Mouse (Mus musculus): ENCODE measurements around the gene Rpl23. TPM values are rescaled to one million over a fixed set of nuclear protein-coding genes. Genes with fewer than 3 reads are reported as not detected.

The Rpl23 gene
- polyA plus RNA-seq, 1 experiment = 695 TPM

GRCm38 (mm10) chr11:97779968-97780701 is 2.1 kb downstream of the Rpl23 start:
- 71% methylated on average over 2 of the region's 2 CpGs for WGBS
- Histone ChIP-seq H3K27ac (ENCODE audit: insufficient read depth, low read depth, low read length) (no peak overlapping the region), H3K4me1 (ENCODE audit: control insufficient read depth, insufficient read depth, low read length) (peaks cover 4% of the 10 kb centered on the region), H3K4me3 (ENCODE audit: insufficient read depth, low read depth, low read length) (no peak overlapping the region)
- TF ChIP-seq CTCF (IDR thresholded peaks at IDR 0.05; ENCODE audit: insufficient read depth, low read depth, low read length) = no peak
- no peak for TF ChIP-seq POLR2A (IDR thresholded peaks at IDR 0.05; ENCODE audit: insufficient read depth, low read depth, low read length)

DNA sequence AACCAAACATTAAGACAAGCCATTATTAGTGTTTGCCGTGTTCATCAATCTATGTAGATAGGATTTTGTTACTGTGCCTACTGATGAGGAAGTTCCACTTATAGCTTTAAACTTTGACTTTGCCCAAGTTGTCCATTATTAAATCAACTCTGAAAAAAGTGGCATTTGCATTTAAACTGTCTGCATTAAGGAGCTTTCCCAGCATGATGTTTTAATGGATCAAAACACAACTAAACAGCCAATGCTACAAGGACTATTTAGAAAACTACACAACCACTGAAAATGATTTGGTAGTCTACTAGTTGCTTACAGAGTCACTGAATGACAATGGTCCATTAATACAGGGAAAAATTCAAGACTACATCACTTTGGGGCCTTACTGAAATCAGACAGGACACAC is 3.3 kb downstream of the Rpl23 start:
- Histone ChIP-seq H3K27ac (ENCODE audit: insufficient read depth, low read depth, low read length) (no peak overlapping the region), H3K4me3 (ENCODE audit: insufficient read depth, low read depth, low read length) (no peak overlapping the region), H3K4me1 (ENCODE audit: control insufficient read depth, insufficient read depth, low read length) (peaks cover 4% of the 10 kb centered on the region)
- TF ChIP-seq POLR2A (IDR thresholded peaks at IDR 0.05; ENCODE audit: insufficient read depth, low read depth, low read length) = no peak
- TF ChIP-seq CTCF (IDR thresholded peaks at IDR 0.05; ENCODE audit: insufficient read depth, low read depth, low read length) = no peak
- WGBS = 92% methylated on average over 1 of the region's 1 CpGs

- H3K27ac ChIP-seq (ENCODE audit: insufficient read depth, low read depth, low read length) = no peak overlapping the region
- 44% methylated on average over 2 of the region's 2 CpGs for WGBS
- H3K4me1 ChIP-seq (ENCODE audit: control insufficient read depth, insufficient read depth, low read length) = peaks cover 4% of the 10 kb centered on the region
- no peak overlapping the region for H3K4me3 ChIP-seq (ENCODE audit: insufficient read depth, low read depth, low read length)
- TF ChIP-seq POLR2A (IDR thresholded peaks at IDR 0.05; ENCODE audit: insufficient read depth, low read depth, low read length) (no peak), CTCF (IDR thresholded peaks at IDR 0.05; ENCODE audit: insufficient read depth, low read depth, low read length) (no peak)
Observed at GRCm38 (mm10) chr11:97777129-97777529, 5.1 kb downstream of the Rpl23 start.

GRCm38 (mm10) chr11:97776497-97777128 is 5.6 kb downstream of the Rpl23 start:
- TF ChIP-seq POLR2A (IDR thresholded peaks at IDR 0.05; ENCODE audit: insufficient read depth, low read depth, low read length) = no peak
- no peak for TF ChIP-seq CTCF (IDR thresholded peaks at IDR 0.05; ENCODE audit: insufficient read depth, low read depth, low read length)
- 59% methylated on average over 5 of the region's 5 CpGs for WGBS
- H3K4me3 ChIP-seq (ENCODE audit: insufficient read depth, low read depth, low read length) = no peak overlapping the region
- H3K27ac ChIP-seq (ENCODE audit: insufficient read depth, low read depth, low read length) = no peak overlapping the region
- peaks cover 4% of the 10 kb centered on the region for H3K4me1 ChIP-seq (ENCODE audit: control insufficient read depth, insufficient read depth, low read length)

- no peak within 1 kb of the TSS for H3K4me3 ChIP-seq (ENCODE audit: insufficient read depth, low read depth, low read length)
- TF ChIP-seq CTCF (IDR thresholded peaks at IDR 0.05; ENCODE audit: insufficient read depth, low read depth, low read length) (no peak), POLR2A (IDR thresholded peaks at IDR 0.05; ENCODE audit: insufficient read depth, low read depth, low read length) (no peak)
- peaks cover 3% of the 10 kb centered on the region for H3K4me1 ChIP-seq (ENCODE audit: control insufficient read depth, insufficient read depth, low read length)
- H3K27ac ChIP-seq (ENCODE audit: insufficient read depth, low read depth, low read length) = no peak within 1 kb of the TSS
- 45% methylated on average over 17 of the region's 17 CpGs for WGBS
Observed at GRCm38 (mm10) chr11:97775808-97776496, 6.3 kb downstream of the Rpl23 start, which contains the start of gene 1700001P01Rik. TSS of gene 1700001P01Rik (minus strand) at chr11:97775918.

GRCm38 (mm10) chr11:97775186-97775585 is 7.1 kb downstream of the Rpl23 start:
- Histone ChIP-seq H3K27ac (ENCODE audit: insufficient read depth, low read depth, low read length) (no peak overlapping the region), H3K4me3 (ENCODE audit: insufficient read depth, low read depth, low read length) (no peak overlapping the region), H3K4me1 (ENCODE audit: control insufficient read depth, insufficient read depth, low read length) (no peaks in the 10 kb centered on the region)
- no peak for TF ChIP-seq POLR2A (IDR thresholded peaks at IDR 0.05; ENCODE audit: insufficient read depth, low read depth, low read length)
- no peak for TF ChIP-seq CTCF (IDR thresholded peaks at IDR 0.05; ENCODE audit: insufficient read depth, low read depth, low read length)
- WGBS = 71% methylated on average over 13 of the region's 13 CpGs

- H3K4me1 ChIP-seq (ENCODE audit: control insufficient read depth, insufficient read depth, low read length) = no peaks in the 10 kb centered on the region
- H3K27ac ChIP-seq (ENCODE audit: insufficient read depth, low read depth, low read length) = no peak overlapping the region
- H3K4me3 ChIP-seq (ENCODE audit: insufficient read depth, low read depth, low read length) = no peak overlapping the region
- TF ChIP-seq POLR2A (IDR thresholded peaks at IDR 0.05; ENCODE audit: insufficient read depth, low read depth, low read length) (no peak), CTCF (IDR thresholded peaks at IDR 0.05; ENCODE audit: insufficient read depth, low read depth, low read length) (no peak)
- 82% methylated on average over 14 of the region's 14 CpGs for WGBS
Observed at GRCm38 (mm10) chr11:97771410-97771809, 10.8 kb downstream of the Rpl23 start.

GRCm38 (mm10) chr11:97769704-97770103 is 12.5 kb downstream of the Rpl23 start:
- Histone ChIP-seq H3K4me1 (ENCODE audit: control insufficient read depth, insufficient read depth, low read length) (no peaks in the 10 kb centered on the region), H3K4me3 (ENCODE audit: insufficient read depth, low read depth, low read length) (no peak overlapping the region), H3K27ac (ENCODE audit: insufficient read depth, low read depth, low read length) (no peak overlapping the region)
- WGBS = 40% methylated on average over 2 of the region's 2 CpGs
- TF ChIP-seq POLR2A (IDR thresholded peaks at IDR 0.05; ENCODE audit: insufficient read depth, low read depth, low read length) (no peak), CTCF (IDR thresholded peaks at IDR 0.05; ENCODE audit: insufficient read depth, low read depth, low read length) (no peak)
